Mouse (Mus musculus) CD8-positive naive resting alpha-beta T cell, adult 2 months (primary cell): Measurements from ENCODE around the gene Kcnk13.

Experiments
- DNase-seq, 2 experiments: peaks; one replicate each; pipeline ENCODE4 v3.0.0; 2022; ENCODE audit warnings: low read depth in 2 of 2, low spot score in 2 of 2

The Kcnk13 gene

DNA sequence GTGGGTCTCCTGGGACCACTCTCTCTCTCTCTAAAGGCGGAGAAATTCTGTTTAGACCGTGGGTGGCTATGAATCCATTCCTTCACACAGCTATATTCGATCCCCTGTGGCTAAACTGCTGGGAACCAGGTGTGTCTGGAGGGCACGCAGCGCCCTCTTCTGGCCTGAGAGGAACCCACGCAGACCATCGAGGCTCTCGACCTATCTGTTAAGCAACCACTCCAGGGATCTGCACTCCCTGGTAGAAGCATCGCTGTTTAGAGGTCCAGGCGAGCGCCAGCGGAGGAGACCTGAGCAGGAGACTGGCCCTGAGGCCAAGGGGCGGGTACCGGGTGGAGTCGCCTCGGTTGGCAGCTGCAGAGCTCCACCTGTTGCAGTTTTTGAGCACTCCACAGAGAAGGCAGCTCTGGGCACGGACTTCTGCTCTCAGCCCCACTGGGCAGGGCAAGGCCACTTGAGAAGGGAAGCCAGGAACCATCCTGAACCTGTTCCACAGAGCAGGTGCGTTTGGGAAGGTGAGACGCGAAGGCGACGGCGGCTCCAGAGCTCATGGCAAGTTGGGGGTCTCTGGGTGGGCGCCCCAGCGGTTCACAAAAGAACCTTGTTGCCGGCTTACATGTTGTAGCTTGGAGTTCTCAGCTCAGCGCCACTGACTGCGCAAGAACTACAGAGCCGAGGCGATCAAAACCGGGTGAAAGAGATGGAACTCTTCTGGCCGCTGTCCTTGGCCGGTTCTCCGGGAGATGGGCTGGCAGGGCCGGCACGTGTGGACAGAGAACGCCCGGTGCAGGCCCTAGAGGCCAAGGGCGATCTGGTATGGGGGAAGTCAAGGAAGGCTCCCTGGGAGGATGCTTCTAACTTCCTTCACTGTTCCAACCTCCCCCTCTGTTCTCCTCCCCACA is at the start of gene Kcnk13:
TSS of gene Kcnk13 (plus strand) at position 199 of the 902 bp plus-strand sequence.
- peak; percentile 16 to 44 for DNase-seq

DNA sequence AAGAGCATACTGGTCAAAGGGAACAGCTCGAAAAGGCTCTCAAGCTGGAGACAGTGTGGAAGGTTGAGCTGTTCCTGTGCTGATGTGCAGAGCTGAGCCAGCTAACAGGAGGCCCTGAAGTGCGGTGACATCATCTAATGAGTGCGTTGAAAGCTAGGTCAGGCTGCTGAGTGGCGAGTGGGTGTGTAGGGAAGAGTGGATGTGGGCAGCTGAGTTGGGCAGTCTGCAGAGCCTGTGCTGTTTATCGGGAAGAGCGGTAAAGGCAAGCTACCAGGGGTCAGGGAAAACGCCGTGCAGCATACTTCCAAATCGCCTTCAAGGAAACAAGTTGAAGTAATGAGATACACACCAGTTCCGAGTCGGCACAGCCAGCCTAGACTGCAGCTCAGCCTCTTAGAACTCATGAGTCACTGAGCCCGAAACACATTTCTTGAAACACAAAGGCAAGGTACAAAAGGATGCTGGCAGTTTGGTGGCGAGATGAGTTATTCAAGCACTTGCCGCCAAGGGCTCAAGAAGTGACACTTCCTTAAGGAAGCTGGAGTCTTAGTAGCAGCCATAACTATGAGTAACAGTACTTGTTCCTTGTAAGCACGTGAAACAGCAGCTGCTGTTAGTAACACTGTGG is 46.4 kb upstream of the Kcnk13 start:
- no peak for DNase-seq

DNA sequence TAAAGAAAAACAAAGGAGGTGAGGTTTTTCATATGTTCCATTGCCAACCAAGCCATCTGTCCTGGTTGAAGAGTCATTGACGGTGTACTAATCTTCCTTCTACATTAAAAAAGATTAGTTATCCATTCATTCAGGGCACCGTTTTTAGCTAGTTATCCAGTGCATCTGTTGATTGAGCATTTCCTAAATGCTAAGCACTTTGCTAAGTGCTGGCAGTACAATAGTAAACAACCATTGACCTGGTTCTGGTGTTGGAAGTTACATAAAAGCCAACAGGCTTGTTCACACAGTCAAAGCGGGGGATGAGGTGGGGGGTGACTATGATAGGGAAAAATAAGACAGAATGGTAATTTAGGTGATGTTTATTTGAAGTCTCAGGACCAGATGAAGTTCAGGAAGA is 44.7 kb upstream of the Kcnk13 start:
- DNase-seq: no peak

DNA sequence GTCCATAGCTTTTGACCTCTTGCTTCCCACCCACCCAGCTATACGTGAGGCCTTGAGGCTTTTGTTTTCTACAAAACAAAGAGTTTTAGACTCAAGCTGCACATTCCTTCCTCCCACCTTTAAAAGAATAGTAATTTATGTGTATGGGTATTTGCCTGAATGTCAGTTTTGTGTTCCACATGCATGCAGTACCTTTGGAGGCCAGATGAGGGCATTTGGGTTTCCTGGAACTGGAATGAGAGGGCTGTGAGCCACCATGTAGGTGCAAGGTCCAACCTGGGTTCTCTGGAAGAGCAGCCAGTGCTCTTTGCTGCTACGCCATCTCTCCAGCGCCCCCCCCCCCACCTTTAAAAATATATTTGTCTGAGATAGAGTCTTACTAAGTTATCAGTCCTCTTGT is 43.3 kb upstream of the Kcnk13 start:
- no peak for DNase-seq

DNA sequence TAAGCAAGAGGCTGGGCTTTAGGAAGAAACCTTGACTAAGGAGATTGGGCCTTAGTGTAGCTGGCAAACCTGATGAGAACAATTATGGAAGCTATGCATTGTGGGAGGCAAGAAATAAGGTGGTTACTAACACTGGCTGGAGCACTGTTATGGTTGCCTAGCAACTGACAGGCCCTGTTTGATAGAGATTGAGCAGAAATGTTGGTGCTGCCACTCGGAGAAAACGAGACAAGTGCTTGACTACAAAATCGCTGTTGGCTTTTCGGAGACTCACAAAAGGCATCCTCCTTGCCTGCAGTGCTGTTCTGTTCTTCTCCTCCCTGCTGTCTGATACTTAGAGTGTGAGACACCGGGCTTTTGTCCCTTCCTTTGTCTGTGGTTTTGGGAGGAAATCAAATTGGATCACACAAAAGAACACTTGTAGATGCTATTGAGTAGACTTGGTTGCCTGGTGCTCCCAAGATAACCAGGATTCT is 41.1 kb upstream of the Kcnk13 start:
- DNase-seq: no peak

GRCm38 (mm10) chr12:99923703-99924102 is 40.6 kb upstream of the Kcnk13 start:
- no peak for DNase-seq

GRCm38 (mm10) chr12:99928311-99928710 is 36.0 kb upstream of the Kcnk13 start:
- DNase-seq: no peak

DNA sequence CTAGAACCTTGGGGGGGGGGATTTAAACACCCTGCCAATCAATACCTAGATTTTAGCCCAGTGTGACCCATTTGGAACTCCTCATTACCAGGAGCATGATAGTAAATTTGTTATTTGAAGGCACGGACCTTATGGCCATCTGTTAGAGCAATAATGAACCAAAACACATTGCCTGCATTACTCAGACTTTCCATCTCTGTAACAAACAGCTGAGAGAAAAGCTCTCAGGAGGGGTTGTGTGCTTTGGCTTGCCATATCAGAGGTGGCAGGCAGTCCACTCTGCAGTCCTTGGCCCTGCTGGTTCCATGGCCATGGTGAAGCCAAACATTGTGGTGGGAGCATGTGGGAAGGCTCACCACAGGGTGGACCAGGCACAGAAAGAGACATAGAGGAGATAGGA is 35.1 kb upstream of the Kcnk13 start:
- no peak for DNase-seq

DNA sequence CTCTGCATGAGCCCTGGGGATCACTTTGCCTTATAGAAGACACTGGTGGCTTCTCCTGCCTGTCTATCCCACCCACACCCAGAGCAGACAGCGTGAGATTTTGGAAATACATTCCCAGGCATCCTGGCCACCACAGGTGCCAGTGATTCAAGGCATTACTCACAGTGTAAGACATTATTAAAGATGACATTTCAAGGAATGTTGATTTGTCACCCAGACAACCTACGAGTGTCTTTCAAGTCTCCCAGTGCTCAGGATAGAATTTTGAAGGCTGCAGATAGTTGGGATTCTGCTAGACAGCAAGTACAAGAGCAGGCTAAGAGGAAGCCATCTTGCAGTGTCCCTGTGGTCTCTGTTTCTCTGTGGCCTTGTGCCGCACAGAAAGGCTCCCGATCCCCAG is 32.1 kb upstream of the Kcnk13 start:
- no peak for DNase-seq

- no peak for DNase-seq
Observed at GRCm38 (mm10) chr12:99933630-99934029, 30.7 kb upstream of the Kcnk13 start.

- DNase-seq: no peak
Observed at GRCm38 (mm10) chr12:99935403-99935802, 28.9 kb upstream of the Kcnk13 start.

DNA sequence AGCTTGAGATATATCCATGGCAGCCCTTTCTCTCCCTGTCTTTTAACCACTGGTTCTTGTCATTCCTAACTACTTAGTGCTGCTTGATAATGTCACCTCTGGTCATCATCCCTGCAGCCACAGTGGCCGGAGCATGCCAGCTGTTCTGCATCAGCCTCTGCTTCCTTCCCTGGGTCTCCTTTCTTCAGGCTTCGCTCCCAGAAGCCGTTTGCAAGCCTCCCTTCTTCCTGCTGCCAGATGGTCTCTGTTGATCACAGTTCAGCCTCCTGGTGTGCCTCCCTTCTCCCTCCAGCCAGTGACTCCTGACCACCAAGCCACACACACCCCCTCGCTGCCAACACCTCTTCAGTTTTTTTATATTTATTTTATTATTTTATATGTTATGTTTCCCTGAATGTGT is 25.8 kb upstream of the Kcnk13 start:
- DNase-seq: no peak

DNA sequence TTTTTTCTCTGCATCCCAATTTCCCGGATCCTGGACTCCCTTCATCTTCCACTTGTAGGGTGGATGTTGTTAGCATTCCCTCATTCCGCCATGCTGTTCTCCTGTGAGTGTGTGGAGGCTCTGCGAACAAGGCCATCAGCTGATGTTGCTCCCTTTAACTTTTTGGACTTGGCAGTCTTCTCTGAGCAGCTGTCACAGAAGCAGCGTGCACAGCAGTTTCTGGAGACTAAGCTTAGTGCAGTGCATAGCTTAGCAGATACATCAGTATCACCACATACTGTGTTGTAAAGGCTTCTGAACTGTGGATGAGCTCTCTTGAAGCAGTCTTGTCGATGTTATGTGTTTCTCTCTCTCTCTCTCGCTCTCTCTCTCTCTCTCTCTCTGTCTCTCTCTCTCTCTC is 25.1 kb upstream of the Kcnk13 start:
- no peak for DNase-seq

GRCm38 (mm10) chr12:99940704-99941103 is 23.6 kb upstream of the Kcnk13 start:
- DNase-seq: no peak

- DNase-seq: no peak
Observed at GRCm38 (mm10) chr12:99942441-99942840, 21.9 kb upstream of the Kcnk13 start.

DNA sequence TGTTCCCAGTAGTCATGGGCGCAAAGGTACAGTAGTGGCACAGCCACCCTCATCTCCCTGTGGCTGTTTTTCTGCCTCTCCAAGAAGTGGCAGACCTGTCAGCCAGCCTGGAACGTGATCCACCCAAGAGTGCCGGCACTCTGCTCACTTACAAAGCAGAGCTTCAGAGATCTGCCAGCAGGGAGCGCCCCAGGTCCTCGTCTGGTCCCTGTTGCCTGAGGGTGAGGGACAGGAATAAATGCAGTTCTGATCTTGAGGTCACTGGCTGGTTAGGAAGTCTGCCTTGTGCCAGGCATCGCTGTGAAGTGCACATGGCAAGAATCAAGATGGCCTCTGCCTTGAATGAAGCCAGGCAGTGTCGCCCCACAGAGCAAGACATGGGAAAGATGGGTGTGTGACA is 11.4 kb upstream of the Kcnk13 start:
- no peak for DNase-seq

DNA sequence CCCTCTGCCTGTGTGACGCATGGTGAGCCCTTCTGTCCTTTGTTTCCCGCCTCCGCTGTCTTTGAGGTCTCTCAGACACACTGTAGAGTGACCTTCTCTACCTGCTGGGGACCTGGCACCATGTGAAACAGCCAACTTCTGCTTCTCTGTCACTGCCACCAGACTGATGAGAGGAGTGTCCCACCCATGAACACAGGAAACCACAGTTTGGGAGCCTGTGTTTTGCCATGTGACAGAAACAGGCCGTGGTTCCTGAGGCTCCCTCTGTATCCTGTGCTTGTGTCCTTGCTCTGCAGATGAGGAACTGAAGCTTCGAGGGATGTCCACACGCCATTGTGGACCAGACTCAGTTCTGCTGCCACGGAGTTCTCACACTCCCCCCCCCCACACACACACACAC is 7.9 kb upstream of the Kcnk13 start:
- no peak for DNase-seq

DNA sequence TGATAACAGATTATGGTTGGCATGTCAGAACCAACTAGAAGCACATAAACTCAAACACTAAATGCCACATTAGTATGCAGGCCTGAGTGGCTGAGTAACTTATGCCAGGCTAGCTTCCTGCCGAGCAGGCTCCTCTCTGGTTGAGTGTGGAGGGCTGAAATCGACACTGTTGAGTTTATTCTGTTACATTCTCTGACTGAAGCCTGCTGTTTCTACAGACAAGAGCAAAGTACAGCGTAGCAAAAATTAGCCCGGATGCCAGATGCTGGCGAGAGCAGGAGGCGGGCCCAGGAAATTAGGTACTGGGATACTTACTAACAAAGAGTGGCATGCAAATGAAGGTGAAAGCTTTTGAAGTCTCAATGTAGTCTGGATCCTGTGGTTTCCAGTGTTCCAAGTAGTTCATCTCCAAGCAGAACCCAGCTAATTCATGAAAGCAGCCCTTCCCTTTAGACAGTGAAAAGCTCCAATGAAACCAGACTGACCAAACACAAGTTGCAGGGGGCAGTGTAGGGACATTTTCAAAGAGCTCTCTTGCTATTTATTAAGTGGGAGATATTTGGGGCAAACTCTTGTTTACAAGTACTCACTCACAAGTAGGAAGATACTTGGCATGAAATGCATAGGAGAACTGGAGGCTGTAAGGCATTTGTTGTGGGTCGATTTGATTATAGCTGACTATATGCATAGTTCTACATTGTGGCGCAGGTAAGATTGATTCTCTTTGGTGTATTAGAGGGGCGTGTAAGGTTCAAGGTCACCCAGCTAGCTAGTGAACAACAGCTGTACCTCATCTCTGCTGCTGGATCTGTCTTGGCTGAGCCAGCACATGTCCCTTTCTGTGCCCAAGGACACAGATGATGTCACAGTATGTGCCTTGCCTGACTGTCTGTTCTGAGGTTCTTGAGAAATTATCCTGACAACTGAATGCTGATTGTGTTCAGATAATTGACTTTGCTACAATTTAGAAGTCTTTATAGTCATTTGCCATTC is 5.9 kb upstream of the Kcnk13 start:
- no peak for DNase-seq

GRCm38 (mm10) chr12:99959291-99959690 is 5.0 kb upstream of the Kcnk13 start:
- no peak for DNase-seq

DNA sequence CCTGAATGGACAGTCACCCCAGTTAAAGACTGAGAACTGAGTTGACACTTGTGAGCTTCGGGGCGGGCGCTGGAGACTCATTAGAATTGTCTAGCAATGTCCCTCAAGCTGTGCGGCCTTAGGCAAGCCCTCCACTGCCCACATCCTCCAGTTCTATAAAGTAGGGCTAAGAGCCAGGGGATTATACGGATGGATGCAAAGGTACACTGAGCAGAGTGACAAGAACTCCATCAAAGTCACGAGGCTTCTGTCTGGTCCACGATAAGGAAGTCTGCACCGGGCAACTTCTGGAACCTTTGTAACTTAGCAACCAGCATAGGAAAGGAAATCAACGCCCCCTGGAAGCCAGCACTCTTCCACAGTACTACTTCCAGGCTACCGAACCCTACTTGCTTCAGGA is 4.4 kb upstream of the Kcnk13 start:
- no peak for DNase-seq

GRCm38 (mm10) chr12:99960675-99961074 is 3.6 kb upstream of the Kcnk13 start:
- DNase-seq: no peak
